Mouse (Mus musculus): ENCODE measurements around the gene Psen2. TPM values are rescaled to one million over a fixed set of nuclear protein-coding genes. Genes with fewer than 3 reads are reported as not detected.
A peak's percentile ranks its signal among the peaks of the same experiment; 100 is the strongest.

Gene Psen2
- polyA plus RNA-seq, 1 experiment = 58.1 TPM

- H3K4me1 ChIP-seq (ENCODE audit: control insufficient read depth, insufficient read depth, low read length) = peaks cover 8% of the 10 kb centered on the region
- H3K4me3 ChIP-seq (replicated peaks; ENCODE audit: control insufficient read depth, low read depth, low read length) = no peak overlapping the region
- H3K27ac ChIP-seq (ENCODE audit: control insufficient read depth, insufficient read depth, low read depth, low read length, poor library complexity) = peak overlapping the region; percentile 25; the same call in 1 of the 2 replicates
- 62% methylated on average over 10 of the region's 10 CpGs for WGBS
- TF ChIP-seq CTCF (IDR thresholded peaks at IDR 0.05; ENCODE audit: control insufficient read depth, insufficient read depth, low read length) = no peak
- TF ChIP-seq POLR2A (IDR thresholded peaks at IDR 0.05; ENCODE audit: borderline replicate concordance, control insufficient read depth, low read depth, low read length) = no peak
Observed at GRCm38 (mm10) chr1:180251176-180252048, 11.8 kb downstream of the Psen2 start.

GRCm38 (mm10) chr1:180250441-180250830 lies 12.8 kb downstream of the Psen2 start:
- Histone ChIP-seq H3K4me3 (replicated peaks; ENCODE audit: control insufficient read depth, low read depth, low read length) (no peak overlapping the region), H3K4me1 (ENCODE audit: control insufficient read depth, insufficient read depth, low read length) (peaks cover 8% of the 10 kb centered on the region), H3K27ac (ENCODE audit: control insufficient read depth, insufficient read depth, low read depth, low read length, poor library complexity) (peak overlapping the region; percentile 60; the same call in 1 of the 2 replicates)
- TF ChIP-seq CTCF (IDR thresholded peaks at IDR 0.05; ENCODE audit: control insufficient read depth, insufficient read depth, low read length) = no peak
- WGBS = 52% methylated on average over 8 of the region's 8 CpGs

DNA sequence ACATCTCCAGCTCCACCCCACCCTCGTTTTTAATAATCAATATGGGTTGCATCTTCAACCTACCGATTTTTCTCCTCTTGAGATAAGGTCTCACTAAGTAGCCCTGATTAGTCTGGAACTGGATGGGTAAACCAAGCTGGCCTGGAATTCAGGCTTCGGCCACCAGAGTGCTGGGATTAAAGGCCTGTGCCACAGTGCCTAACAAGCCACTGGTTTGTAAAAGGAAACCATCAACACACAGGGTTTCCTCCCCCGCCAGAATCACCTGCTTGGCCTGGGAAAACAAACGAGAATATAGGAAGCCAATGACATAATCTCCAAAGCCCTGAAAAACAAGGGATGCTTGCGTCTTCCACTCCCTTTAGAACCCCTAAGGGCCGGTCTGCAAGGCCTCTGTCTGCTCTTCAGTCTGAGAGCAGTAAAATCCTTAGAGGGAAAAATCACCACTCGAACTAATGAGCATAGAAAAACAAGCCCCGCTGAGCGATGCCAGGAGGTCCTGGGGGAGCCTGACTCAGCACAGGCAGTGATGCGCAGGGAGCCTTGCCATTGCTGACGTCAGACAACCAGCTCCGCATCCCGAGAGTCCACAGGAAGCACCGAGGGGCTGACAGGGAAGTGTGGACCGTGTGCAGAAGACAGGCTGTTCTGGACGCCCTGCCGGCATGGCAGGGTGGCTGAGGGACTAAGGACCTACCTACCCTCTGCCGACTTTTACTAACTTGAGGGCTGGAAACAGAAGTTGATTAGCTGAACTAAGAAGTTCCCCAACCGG lies 13.4 kb downstream of the Psen2 start:
- 21% methylated on average over 20 of the region's 20 CpGs for WGBS
- peak overlapping the region; percentile 17 for H3K4me3 ChIP-seq (replicated peaks; ENCODE audit: control insufficient read depth, low read depth, low read length)
- TF ChIP-seq POLR2A (IDR thresholded peaks at IDR 0.05; ENCODE audit: borderline replicate concordance, control insufficient read depth, low read depth, low read length) (no peak), CTCF (IDR thresholded peaks at IDR 0.05; ENCODE audit: control insufficient read depth, insufficient read depth, low read length) (no peak)
- peaks cover 8% of the 10 kb centered on the region for H3K4me1 ChIP-seq (ENCODE audit: control insufficient read depth, insufficient read depth, low read length)
- H3K27ac ChIP-seq (ENCODE audit: control insufficient read depth, insufficient read depth, low read depth, low read length, poor library complexity) = peak overlapping the region; percentile 60

DNA sequence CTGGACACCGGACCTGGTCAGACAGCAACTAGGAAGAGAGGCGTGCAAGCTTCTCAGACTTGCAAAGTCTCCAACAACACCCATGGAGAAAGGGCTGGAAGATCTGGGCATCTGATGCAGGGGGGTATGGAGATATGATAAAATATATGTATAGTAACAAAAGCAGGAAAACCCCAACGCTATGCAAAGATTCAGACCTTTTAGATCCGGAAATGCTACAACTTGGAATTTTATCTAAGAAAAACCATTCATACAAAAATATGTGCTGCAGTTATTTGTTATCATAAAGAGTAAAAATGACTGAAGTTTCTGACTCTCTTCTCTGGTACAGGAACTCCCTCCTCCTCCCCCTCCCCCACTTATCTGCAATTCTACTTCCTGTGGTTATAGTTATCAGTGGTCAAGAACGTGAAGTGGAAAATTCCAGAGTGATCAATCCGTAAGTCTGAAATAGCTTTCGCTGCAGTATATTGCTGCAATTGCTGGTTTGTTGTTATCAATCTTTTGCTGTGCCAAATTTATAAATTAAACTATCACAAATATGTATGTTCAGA lies 14.6 kb downstream of the Psen2 start:
- 39% methylated on average over 7 of the region's 7 CpGs for WGBS
- no peak overlapping the region for H3K4me3 ChIP-seq (replicated peaks; ENCODE audit: control insufficient read depth, low read depth, low read length)
- H3K4me1 ChIP-seq (ENCODE audit: control insufficient read depth, insufficient read depth, low read length) = peaks cover 6% of the 10 kb centered on the region
- no peak overlapping the region; the same call in 1 of the 2 replicates for H3K27ac ChIP-seq (ENCODE audit: control insufficient read depth, insufficient read depth, low read depth, low read length, poor library complexity)
- TF ChIP-seq POLR2A (IDR thresholded peaks at IDR 0.05; ENCODE audit: borderline replicate concordance, control insufficient read depth, low read depth, low read length) (no peak), CTCF (IDR thresholded peaks at IDR 0.05; ENCODE audit: control insufficient read depth, insufficient read depth, low read length) (no peak)

- no peak overlapping the region for H3K27ac ChIP-seq (ENCODE audit: control insufficient read depth, insufficient read depth, low read depth, low read length, poor library complexity)
- H3K4me1 ChIP-seq (ENCODE audit: control insufficient read depth, insufficient read depth, low read length) = peaks cover 6% of the 10 kb centered on the region
- no peak for TF ChIP-seq POLR2A (IDR thresholded peaks at IDR 0.05; ENCODE audit: borderline replicate concordance, control insufficient read depth, low read depth, low read length)
- no peak for TF ChIP-seq CTCF (IDR thresholded peaks at IDR 0.05; ENCODE audit: control insufficient read depth, insufficient read depth, low read length)
- H3K4me3 ChIP-seq (replicated peaks; ENCODE audit: control insufficient read depth, low read depth, low read length) = no peak overlapping the region
- WGBS = 59% methylated on average over 7 of the region's 7 CpGs
Observed at GRCm38 (mm10) chr1:180247901-180248300, 15.3 kb downstream of the Psen2 start.

DNA sequence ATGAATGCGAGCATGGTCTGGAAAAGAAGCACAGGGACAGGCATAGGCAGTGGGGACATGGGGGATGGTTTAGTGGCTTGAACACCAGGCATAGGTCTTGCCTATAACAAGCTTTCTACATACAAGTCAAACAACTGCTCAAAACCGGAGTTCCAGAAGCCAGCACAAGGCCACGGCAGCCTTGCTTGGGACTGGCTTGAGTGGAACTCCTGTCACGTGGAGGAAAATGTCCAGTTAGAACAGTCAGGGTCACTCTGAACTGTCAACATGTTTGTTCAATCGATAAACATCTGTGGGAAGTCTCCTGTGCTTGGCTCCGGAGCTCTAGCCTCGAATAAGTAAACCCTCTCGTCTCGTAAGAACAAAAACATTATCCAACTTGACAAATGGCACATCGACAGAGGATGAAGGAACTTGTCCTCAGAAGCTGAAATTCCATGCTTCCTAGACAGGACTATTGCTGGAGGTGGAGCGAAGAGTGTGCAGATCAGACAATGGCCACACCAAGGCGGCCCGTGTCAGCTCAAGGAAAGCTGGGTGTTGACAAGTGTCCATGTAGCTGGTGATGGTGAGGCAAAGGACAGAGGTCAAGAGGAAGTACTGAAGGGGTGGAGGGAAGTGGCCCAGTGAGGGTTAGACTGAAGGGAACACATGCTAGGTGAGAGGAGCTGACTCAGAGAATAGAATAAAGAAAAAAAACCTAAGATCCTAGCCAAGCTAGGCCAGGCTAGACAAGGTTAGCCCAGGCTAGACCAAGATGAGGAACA lies 17.3 kb downstream of the Psen2 start:
- WGBS = 89% methylated on average over 13 of the region's 13 CpGs
- Histone ChIP-seq H3K4me3 (replicated peaks; ENCODE audit: control insufficient read depth, low read depth, low read length) (no peak overlapping the region), H3K4me1 (ENCODE audit: control insufficient read depth, insufficient read depth, low read length) (peaks cover 5% of the 10 kb centered on the region), H3K27ac (ENCODE audit: control insufficient read depth, insufficient read depth, low read depth, low read length, poor library complexity) (no peak overlapping the region)
- TF ChIP-seq POLR2A (IDR thresholded peaks at IDR 0.05; ENCODE audit: borderline replicate concordance, control insufficient read depth, low read depth, low read length) (no peak), CTCF (IDR thresholded peaks at IDR 0.05; ENCODE audit: control insufficient read depth, insufficient read depth, low read length) (no peak)

- Histone ChIP-seq H3K4me1 (ENCODE audit: control insufficient read depth, insufficient read depth, low read length) (no peaks in the 10 kb centered on the region; the same call in 1 of the 2 replicates), H3K4me3 (replicated peaks; ENCODE audit: control insufficient read depth, low read depth, low read length) (no peak overlapping the region), H3K27ac (ENCODE audit: control insufficient read depth, insufficient read depth, low read depth, low read length, poor library complexity) (no peak overlapping the region)
- TF ChIP-seq CTCF (IDR thresholded peaks at IDR 0.05; ENCODE audit: control insufficient read depth, insufficient read depth, low read length) = no peak
- 79% methylated on average over 3 of the region's 3 CpGs for WGBS
Observed at GRCm38 (mm10) chr1:180231729-180232128, 31.5 kb downstream of the Psen2 start.

Data from bone marrow, adult 2 months (tissue).